Mouse (Mus musculus): ENCODE measurements at regions not wholly inside any gene's neighbourhood (a gene's known extent, or its start where the extent isn't known, plus 50 kb on each side); places are given as distances from the start of the nearest gene placed in this dataset.

GRCm38 (mm10) chr8:36318396-36318795, 552.8 kb downstream of the Gm19410 start:
- Histone ChIP-seq H3K27me3 (ENCODE audit: insufficient read depth, low read length) (no peaks in the 10 kb centered on the region; the same call in 1 of the 2 replicates), H3K9me3 (ENCODE audit: low read length) (no peaks in the 10 kb centered on the region), H3K9ac (no peak overlapping the region), H3K36me3 (ENCODE audit: insufficient read depth) (no peaks in the 10 kb centered on the region), H3K4me1 (ENCODE audit: insufficient read depth) (no peaks in the 10 kb centered on the region), H3K4me2 (ENCODE audit: low read depth) (no peak overlapping the region), H3K27ac (ENCODE audit: low read depth, low read length) (no peak overlapping the region), H3K4me3 (ENCODE audit: low read depth, low read length) (no peak overlapping the region)
- TF ChIP-seq CTCF (IDR thresholded peaks at IDR 0.05; ENCODE audit: low read depth), result no peak
- ATAC-seq (no peak), DNase-seq (no peak)
- WGBS, result 88% methylated on average over 2 of the region's 2 CpGs

DNA sequence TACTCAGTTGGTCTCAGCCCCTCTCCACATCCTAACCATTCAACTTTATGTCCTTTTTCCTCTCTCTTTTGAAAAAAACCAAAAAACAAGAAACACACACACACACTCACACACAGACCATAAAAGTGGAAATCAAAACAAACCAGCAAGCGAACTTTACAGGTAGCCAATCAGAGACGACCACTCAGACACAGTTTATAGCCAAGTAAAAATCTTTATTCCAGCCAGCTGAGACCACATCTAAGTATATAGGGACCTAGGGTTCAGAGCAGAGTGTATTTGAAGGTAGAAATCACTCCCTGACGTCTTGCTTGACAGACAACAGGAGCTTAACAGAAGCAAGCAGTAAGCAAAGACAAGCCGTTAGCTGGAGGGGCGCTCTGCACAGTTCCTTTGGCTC, 553.3 kb downstream of the Gm19410 start:
- Histone ChIP-seq H3K9ac (no peak overlapping the region), H3K4me2 (ENCODE audit: low read depth) (no peak overlapping the region), H3K27ac (ENCODE audit: low read depth, low read length) (no peak overlapping the region), H3K9me3 (ENCODE audit: low read length) (no peaks in the 10 kb centered on the region), H3K27me3 (ENCODE audit: insufficient read depth, low read length) (no peaks in the 10 kb centered on the region; the same call in 1 of the 2 replicates), H3K36me3 (ENCODE audit: insufficient read depth) (no peaks in the 10 kb centered on the region), H3K4me3 (ENCODE audit: low read depth, low read length) (no peak overlapping the region), H3K4me1 (ENCODE audit: insufficient read depth) (no peaks in the 10 kb centered on the region)
- no peak for ATAC-seq
- WGBS, result 67% methylated on average over 5 of the region's 5 CpGs
- DNase-seq, result no peak
- no peak for TF ChIP-seq CTCF (IDR thresholded peaks at IDR 0.05; ENCODE audit: low read depth)

DNA sequence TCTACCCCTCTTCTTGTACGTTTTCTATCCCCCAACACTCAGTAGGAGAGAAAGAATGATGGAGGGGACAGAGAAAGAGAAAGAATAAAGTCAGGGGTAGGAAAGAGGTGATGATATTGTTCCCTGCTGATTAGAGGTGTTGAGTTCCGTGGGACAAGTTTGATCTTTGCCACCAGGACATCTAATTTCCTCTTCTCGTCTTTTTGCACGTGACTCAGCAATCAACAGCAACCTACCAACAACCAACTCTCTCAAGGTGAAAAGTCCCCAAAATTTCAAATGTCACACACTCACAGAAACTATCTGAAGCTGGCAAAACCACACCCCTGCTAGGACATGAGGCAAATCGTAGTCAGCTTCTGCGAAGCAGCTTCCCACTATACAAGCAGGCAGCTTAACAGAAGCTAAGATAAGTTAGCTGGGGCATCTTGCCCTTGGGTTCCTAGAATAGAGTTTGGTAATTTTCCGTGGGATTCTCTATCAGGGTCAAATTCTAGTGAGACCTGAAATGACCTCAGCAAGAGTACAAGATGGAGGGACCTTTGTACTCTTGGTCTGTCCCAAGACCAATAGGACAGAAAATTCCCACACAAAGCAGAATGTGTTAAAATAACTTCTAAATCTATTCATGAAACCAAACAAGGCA, 553.8 kb downstream of the Gm19410 start:
- H3K9me3 ChIP-seq (ENCODE audit: low read length), result no peaks in the 10 kb centered on the region
- WGBS, result 67% methylated on average over 7 of the region's 7 CpGs
- no peak overlapping the region for H3K4me2 ChIP-seq (ENCODE audit: low read depth)
- ATAC-seq (no peak), DNase-seq (no peak)
- H3K9ac ChIP-seq, result no peak overlapping the region
- H3K27me3 ChIP-seq (ENCODE audit: insufficient read depth, low read length), result no peaks in the 10 kb centered on the region; the same call in 1 of the 2 replicates
- no peak for TF ChIP-seq CTCF (IDR thresholded peaks at IDR 0.05; ENCODE audit: low read depth)
- no peaks in the 10 kb centered on the region for H3K36me3 ChIP-seq (ENCODE audit: insufficient read depth)
- H3K27ac ChIP-seq (ENCODE audit: low read depth, low read length), result no peak overlapping the region
- H3K4me3 ChIP-seq (ENCODE audit: low read depth, low read length), result no peak overlapping the region
- no peaks in the 10 kb centered on the region for H3K4me1 ChIP-seq (ENCODE audit: insufficient read depth)

GRCm38 (mm10) chr8:36322125-36322524, 556.5 kb downstream of the Gm19410 start:
- TF ChIP-seq CTCF (IDR thresholded peaks at IDR 0.05; ENCODE audit: low read depth), result no peak
- no peak overlapping the region for H3K9ac ChIP-seq
- no peaks in the 10 kb centered on the region for H3K9me3 ChIP-seq (ENCODE audit: low read length)
- no peak for ATAC-seq
- DNase-seq, result no peak
- 84% methylated on average over 8 of the region's 8 CpGs for WGBS
- no peak overlapping the region for H3K4me3 ChIP-seq (ENCODE audit: low read depth, low read length)
- no peaks in the 10 kb centered on the region for H3K36me3 ChIP-seq (ENCODE audit: insufficient read depth)
- no peaks in the 10 kb centered on the region; the same call in 1 of the 2 replicates for H3K27me3 ChIP-seq (ENCODE audit: insufficient read depth, low read length)
- no peak overlapping the region for H3K4me2 ChIP-seq (ENCODE audit: low read depth)
- no peaks in the 10 kb centered on the region for H3K4me1 ChIP-seq (ENCODE audit: insufficient read depth)
- no peak overlapping the region for H3K27ac ChIP-seq (ENCODE audit: low read depth, low read length)

- H3K36me3 ChIP-seq (ENCODE audit: insufficient read depth), result no peaks in the 10 kb centered on the region
- no peak overlapping the region for H3K9ac ChIP-seq
- H3K4me1 ChIP-seq (ENCODE audit: insufficient read depth), result no peaks in the 10 kb centered on the region
- TF ChIP-seq CTCF (IDR thresholded peaks at IDR 0.05; ENCODE audit: low read depth), result no peak
- H3K27me3 ChIP-seq (ENCODE audit: insufficient read depth, low read length), result no peaks in the 10 kb centered on the region; the same call in 1 of the 2 replicates
- WGBS, result 89% methylated on average over 7 of the region's 7 CpGs
- ATAC-seq, result no peak
- no peak overlapping the region for H3K4me3 ChIP-seq (ENCODE audit: low read depth, low read length)
- no peak overlapping the region for H3K4me2 ChIP-seq (ENCODE audit: low read depth)
- DNase-seq, result no peak
- no peak overlapping the region for H3K27ac ChIP-seq (ENCODE audit: low read depth, low read length)
- no peaks in the 10 kb centered on the region for H3K9me3 ChIP-seq (ENCODE audit: low read length)
Observed at GRCm38 (mm10) chr8:36322578-36322977, 557.0 kb downstream of the Gm19410 start.

- no peak overlapping the region for H3K9ac ChIP-seq
- H3K27me3 ChIP-seq (ENCODE audit: insufficient read depth, low read length), result no peaks in the 10 kb centered on the region
- H3K9me3 ChIP-seq (ENCODE audit: low read length), result no peaks in the 10 kb centered on the region
- no peak for ATAC-seq
- H3K4me2 ChIP-seq (ENCODE audit: low read depth), result no peak overlapping the region
- no peak overlapping the region for H3K4me3 ChIP-seq (ENCODE audit: low read depth, low read length)
- H3K36me3 ChIP-seq (ENCODE audit: insufficient read depth), result no peaks in the 10 kb centered on the region
- DNase-seq, result no peak
- H3K4me1 ChIP-seq (ENCODE audit: insufficient read depth), result no peaks in the 10 kb centered on the region
- no peak for TF ChIP-seq CTCF (IDR thresholded peaks at IDR 0.05; ENCODE audit: low read depth)
- no peak overlapping the region for H3K27ac ChIP-seq (ENCODE audit: low read depth, low read length)
- 79% methylated on average over 5 of the region's 5 CpGs for WGBS
Observed at GRCm38 (mm10) chr8:36338628-36339027, 573.0 kb downstream of the Gm19410 start.

DNA sequence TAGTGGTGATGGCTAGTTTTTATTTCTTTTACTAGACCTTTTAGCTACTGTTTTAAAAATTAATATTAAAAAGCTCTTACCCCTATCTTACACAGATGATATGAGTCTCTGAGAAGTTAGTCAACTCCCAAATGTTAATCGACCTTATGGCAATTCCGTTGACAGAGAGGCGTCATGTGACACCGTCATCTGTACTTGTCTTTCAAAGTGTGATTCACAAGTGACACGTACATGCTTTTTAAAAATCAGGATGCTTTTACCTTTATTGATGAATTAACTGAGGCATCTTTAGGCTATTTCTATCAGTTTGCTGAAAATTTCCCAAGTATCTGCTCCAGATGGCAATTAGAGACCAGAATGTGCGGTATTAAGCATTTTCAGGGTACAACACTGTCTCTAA, 573.9 kb downstream of the Gm19410 start:
- ATAC-seq (no peak), DNase-seq (no peak)
- no peak for TF ChIP-seq CTCF (IDR thresholded peaks at IDR 0.05; ENCODE audit: low read depth)
- H3K27me3 ChIP-seq (ENCODE audit: insufficient read depth, low read length), result no peaks in the 10 kb centered on the region
- H3K9me3 ChIP-seq (ENCODE audit: low read length), result no peaks in the 10 kb centered on the region
- no peak overlapping the region for H3K4me3 ChIP-seq (ENCODE audit: low read depth, low read length)
- no peaks in the 10 kb centered on the region for H3K4me1 ChIP-seq (ENCODE audit: insufficient read depth)
- H3K9ac ChIP-seq, result no peak overlapping the region
- H3K27ac ChIP-seq (ENCODE audit: low read depth, low read length), result no peak overlapping the region
- no peak overlapping the region for H3K4me2 ChIP-seq (ENCODE audit: low read depth)
- H3K36me3 ChIP-seq (ENCODE audit: insufficient read depth), result no peaks in the 10 kb centered on the region
- 54% methylated on average over 6 of the region's 6 CpGs for WGBS

Data from forebrain, postnatal 0 days (tissue).